Mouse (Mus musculus) heart, embryonic 16.5 days (tissue): Measurements from ENCODE around the gene Ttc23. TPM values are rescaled to one million over a fixed set of nuclear protein-coding genes. Genes with fewer than 3 reads are reported as not detected.

ENCODE experiments used
- ATAC-seq: fragments of 200-750 bp; cut with Nextera tagmentation; replicated peaks from 2 replicates; pipeline ENCODE4 v1.8.0; 2017; ENCODE audit warnings: moderate number of reproducible peaks; ENCODE audit not compliant: insufficient read depth, low FRiP score; ENCODE audit errors: extremely low read depth
- H3K27ac ChIP-seq: fragments of 300-500 bp; sonication (generic); 2 replicates; pipeline ENCODE4 v1.5.1; 2014; ENCODE audit warnings: mild to moderate bottlenecking, low read length, control low read depth, moderate library complexity
- H3K27me3 ChIP-seq: fragments of 300-500 bp; sonication (generic); 2 replicates; pipeline ENCODE4 v1.6.1; 2014; ENCODE audit warnings: low read length, mixed read lengths; ENCODE audit not compliant: control insufficient read depth, insufficient read depth
- H3K36me3 ChIP-seq: fragments of 300-500 bp; sonication (generic); 2 replicates; pipeline ENCODE4 v1.6.1; 2014; ENCODE audit not compliant: control insufficient read depth, insufficient read depth
- H3K4me1 ChIP-seq: fragments of 300-500 bp; sonication (generic); 2 replicates; pipeline ENCODE4 v1.6.1; 2014; ENCODE audit warnings: low read length, mixed read lengths; ENCODE audit not compliant: control insufficient read depth, insufficient read depth
- H3K4me2 ChIP-seq: fragments of 300-500 bp; sonication (generic); 2 replicates; pipeline ENCODE4 v1.6.1; 2014; ENCODE audit warnings: low read depth, mild to moderate bottlenecking, control low read depth, low read length
- H3K4me3 ChIP-seq: fragments of 300-500 bp; sonication (generic); 2 replicates; pipeline ENCODE4 v1.5.1; 2014; ENCODE audit warnings: mild to moderate bottlenecking, control low read depth, low read length
- H3K9ac ChIP-seq: fragments of 300-500 bp; sonication (generic); 2 replicates; pipeline ENCODE4 v1.6.1; 2014; ENCODE audit warnings: low read length, control low read depth
- H3K9me3 ChIP-seq: fragments of 300-500 bp; sonication (generic); replicated peaks from 2 replicates; pipeline ENCODE4 v1.6.1; 2016; ENCODE audit warnings: low read length; ENCODE audit not compliant: control insufficient read depth
- WGBS: fragments of 180-500 bp; shearing (Covaris S2); extraction: QIAGEN DNeasy Blood & Tissue Kit; methylation state at CpG from one replicate; pipeline ENCODE4 v1.1.7; 2014; 5-methylcytosine and 5-hydroxymethylcytosine counted together
- polyA plus RNA-seq: library from polyadenylated mRNA; unstranded; fragments of >200 nt; fragmentation: Nextera tagmentation; extraction: Ambion mirVana; gene quantifications from 2 replicates; pipeline ENCODE4 v1.2.1, GENCODE M21; 2015

The Ttc23 gene
- polyA plus RNA-seq, 1 experiment from 2014 or later: 17.5 TPM

DNA sequence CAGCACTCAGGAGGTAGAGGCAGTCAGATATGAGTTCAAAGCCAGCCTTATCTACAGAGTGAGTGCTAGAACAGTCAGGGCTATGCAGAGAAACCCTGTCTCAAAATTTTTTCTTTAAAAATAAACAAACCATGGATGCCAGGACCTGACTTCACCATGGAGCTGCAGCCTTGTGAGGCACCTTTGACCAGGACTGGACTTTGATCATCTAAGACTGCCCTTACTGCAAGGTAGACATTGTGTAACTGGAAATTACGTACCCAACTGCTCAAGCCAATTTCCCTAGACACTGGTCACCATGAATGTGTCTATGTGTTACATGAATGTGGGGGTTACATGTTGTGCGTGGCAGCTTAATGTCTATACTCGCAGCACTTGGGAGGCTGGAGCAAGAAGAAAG lies 13.0 kb upstream of the Ttc23 start:
- 92% methylated on average over 3 of the region's 3 CpGs for WGBS
- no peak overlapping the region for H3K27ac ChIP-seq
- H3K9ac ChIP-seq: no peak overlapping the region
- H3K4me3 ChIP-seq: no peak overlapping the region
- peaks cover 10% of the 10 kb centered on the region for H3K4me1 ChIP-seq
- no peaks in the 10 kb centered on the region for H3K36me3 ChIP-seq
- no peaks in the 10 kb centered on the region for H3K27me3 ChIP-seq
- no peak for ATAC-seq
- H3K9me3 ChIP-seq: 0 out of 2 replicates have a peak, but pooled peaks cover 3% of the 10 kb centered on the region
- no peak overlapping the region for H3K4me2 ChIP-seq

DNA sequence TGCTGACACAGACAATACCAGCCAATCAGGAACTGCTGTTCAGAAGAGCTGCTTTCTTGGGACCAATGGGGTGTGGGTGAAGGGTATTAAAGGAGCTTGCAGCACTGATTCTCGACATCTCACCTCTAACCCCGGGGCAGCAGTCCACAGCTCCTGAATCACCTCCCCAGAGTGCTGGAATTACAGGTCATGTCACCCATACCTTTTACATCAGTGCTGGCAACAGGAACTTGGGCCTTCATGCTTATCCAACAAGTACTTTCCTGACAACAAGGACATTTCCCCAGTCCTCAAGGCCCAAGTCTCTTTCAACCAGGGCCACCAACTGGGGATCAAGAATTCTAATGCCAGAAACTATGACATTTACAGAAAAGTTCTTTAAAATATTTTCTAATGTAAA lies 11.0 kb upstream of the Ttc23 start:
- Histone ChIP-seq H3K36me3 (no peaks in the 10 kb centered on the region), H3K27me3 (no peaks in the 10 kb centered on the region)
- WGBS: 49% methylated on average over 2 of the region's 2 CpGs

DNA sequence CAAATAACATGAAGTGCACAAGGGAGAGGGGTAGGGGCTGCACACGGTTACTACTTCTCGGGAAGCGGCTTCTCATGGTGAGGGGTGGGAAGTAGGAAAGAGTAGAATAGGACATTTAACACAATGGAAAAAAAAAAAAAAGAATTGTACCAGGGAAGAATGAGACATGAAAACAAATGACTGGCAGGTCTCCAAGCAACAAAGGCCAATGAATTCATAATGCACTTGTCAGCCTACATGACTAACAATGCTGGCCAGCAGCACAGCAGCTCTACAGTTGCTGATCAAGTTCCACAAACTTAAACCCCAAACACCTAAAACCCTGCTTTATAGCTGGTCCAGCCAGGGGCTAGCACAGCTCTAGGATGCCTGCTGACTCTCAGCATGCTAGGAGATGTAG lies 8.2 kb upstream of the Ttc23 start:
- peak overlapping the region; percentile 54; the same call in 1 of the 2 replicates for H3K27ac ChIP-seq
- no peak for ATAC-seq
- H3K9ac ChIP-seq: no peak overlapping the region
- H3K4me3 ChIP-seq: no peak overlapping the region
- no peaks in the 10 kb centered on the region for H3K27me3 ChIP-seq
- no peaks in the 10 kb centered on the region for H3K9me3 ChIP-seq
- 67% methylated on average over 3 of the region's 3 CpGs for WGBS
- no peaks in the 10 kb centered on the region for H3K36me3 ChIP-seq
- H3K4me1 ChIP-seq: peaks cover 3% of the 10 kb centered on the region; the same call in 1 of the 2 replicates
- H3K4me2 ChIP-seq: no peak overlapping the region

More for the DNA sequence above, 11.0 kb upstream of the Ttc23 start:
- no peak overlapping the region for H3K4me2 ChIP-seq
- peaks cover 6% of the 10 kb centered on the region for H3K4me1 ChIP-seq
- no peak overlapping the region for H3K4me3 ChIP-seq
- no peak for ATAC-seq
- H3K27ac ChIP-seq: no peak overlapping the region
- 0 out of 2 replicates have a peak, but pooled peaks cover 3% of the 10 kb centered on the region for H3K9me3 ChIP-seq
- H3K9ac ChIP-seq: no peak overlapping the region

DNA sequence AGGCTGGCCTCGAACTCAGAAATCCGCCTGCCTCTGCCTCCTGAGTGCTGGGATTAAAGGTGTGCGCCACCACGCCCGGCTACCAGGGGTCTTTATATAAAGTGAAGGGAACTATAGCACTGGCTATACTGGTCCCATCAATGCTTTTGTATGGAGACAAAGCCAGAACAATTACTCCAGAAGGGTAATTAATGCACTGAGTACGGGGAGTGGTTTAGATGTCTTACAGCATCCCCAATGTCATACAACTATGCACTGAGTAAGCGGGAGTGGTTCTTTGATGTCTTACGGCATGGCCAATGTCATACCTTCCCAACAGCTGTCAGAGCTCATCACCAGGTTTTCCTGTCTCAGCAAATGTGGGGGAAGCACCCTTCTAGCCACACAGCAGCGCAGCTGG lies 4.3 kb upstream of the Ttc23 start:
- Histone ChIP-seq H3K4me2 (no peak overlapping the region), H3K4me1 (peaks cover 16% of the 10 kb centered on the region), H3K27me3 (no peaks in the 10 kb centered on the region), H3K27ac (no peak overlapping the region), H3K4me3 (no peak overlapping the region), H3K9me3 (no peaks in the 10 kb centered on the region), H3K9ac (no peak overlapping the region), H3K36me3 (no peaks in the 10 kb centered on the region)
- ATAC-seq: no peak
- 93% methylated on average over 9 of the region's 9 CpGs for WGBS

DNA sequence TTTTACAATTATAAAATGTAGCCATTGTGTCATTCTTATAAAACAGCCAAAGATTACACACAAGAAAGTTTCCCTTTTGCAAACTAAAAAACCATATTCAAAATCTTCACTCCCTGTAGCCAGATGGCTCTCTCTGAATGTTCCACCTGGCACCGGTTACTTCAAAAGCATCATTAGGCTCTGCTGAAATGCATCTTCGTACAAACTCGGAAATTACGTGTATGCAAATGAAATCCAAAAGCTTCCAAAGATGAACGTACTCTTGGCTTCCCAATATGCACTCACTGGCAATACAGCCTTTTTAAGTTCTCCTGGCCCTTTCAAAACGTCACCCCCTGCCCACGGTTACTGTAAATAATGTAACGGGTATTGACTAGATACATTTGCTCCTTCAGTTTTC lies 2.9 kb upstream of the Ttc23 start:
- peak overlapping the region; percentile 70 for H3K4me3 ChIP-seq
- WGBS: 38% methylated on average over 8 of the region's 8 CpGs
- H3K4me1 ChIP-seq: peaks cover 20% of the 10 kb centered on the region
- no peaks in the 10 kb centered on the region for H3K36me3 ChIP-seq
- H3K4me2 ChIP-seq: peak overlapping the region; percentile 85
- H3K9ac ChIP-seq: peak overlapping the region; percentile 87
- no peaks in the 10 kb centered on the region for H3K27me3 ChIP-seq
- H3K9me3 ChIP-seq: no peaks in the 10 kb centered on the region
- no peak for ATAC-seq
- H3K27ac ChIP-seq: no peak overlapping the region

DNA sequence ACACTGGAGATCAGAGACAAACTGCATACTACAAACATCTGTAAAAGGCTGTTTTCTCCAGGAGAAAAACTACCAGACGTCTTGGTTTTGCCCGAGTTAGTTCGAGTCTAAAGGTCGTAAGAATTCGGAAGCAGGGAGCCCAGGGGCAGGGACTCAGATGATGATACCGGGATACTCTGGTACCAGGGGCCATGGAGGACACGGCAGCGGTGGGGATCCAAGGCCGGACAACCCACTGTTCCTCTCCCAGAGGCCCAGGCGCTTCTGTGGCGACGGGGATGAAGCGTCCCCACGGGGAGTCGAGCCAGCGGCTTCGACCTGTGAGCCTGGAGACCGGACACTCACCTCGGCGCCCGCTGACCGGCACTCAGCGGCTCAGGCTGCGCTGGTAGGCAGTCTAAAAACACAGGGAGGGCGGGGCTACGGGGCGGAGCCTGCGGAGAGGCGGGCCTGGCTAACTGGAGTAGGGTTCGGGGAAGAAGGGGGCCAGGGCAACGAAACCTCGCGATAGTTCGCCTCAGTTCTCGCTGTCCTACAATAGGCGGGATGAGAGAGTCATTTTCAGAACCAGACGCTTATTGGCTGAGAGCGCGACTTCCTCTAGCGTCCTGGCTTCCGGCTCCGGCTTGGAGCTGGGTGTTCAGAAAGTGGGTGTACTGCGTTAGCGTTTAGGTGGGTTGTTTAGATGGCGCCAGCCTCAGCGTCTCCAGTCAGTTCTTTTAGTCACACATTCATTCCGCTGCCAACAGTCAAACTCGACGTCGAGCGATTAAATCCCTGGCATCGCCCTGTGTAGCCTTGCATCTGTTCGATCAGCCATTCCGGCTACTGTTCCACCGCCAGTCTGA lies 2.2 kb upstream of the Ttc23 start, which contains the start of gene Lrrc28:
TSS of gene Lrrc28 (minus strand) at position 436 of the 848 bp plus-strand sequence.
- Histone ChIP-seq H3K4me1 (peaks cover 25% of the 10 kb centered on the region), H3K36me3 (no peaks in the 10 kb centered on the region), H3K4me2 (peak within 1 kb of the TSS; percentile 85), H3K27ac (peak within 1 kb of the TSS; percentile 91), H3K27me3 (no peaks in the 10 kb centered on the region), H3K9ac (peak within 1 kb of the TSS; percentile 87), H3K9me3 (no peaks in the 10 kb centered on the region), H3K4me3 (peak within 1 kb of the TSS; percentile 70)
- peak; percentile 98 for ATAC-seq
- under 1% methylated on average over 55 of the region's 55 CpGs for WGBS

DNA sequence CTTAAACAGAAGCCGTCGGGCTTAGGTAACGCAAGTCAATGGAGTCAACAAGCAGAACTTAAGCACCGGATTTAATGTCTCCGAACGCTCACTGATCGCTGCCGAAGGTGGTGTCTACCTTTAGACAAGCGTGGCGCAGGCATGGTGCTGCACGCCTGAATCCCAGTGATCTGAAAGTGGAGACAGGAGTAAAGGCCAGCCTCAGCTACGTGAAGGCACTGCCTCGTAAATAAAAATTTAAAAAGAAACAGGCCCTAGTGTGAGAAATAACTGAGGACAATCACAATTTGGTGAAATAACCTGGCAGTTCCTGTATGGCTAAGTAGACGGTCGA lies 1.6 kb upstream of the Ttc23 start:
- under 1% methylated on average over 15 of the region's 15 CpGs for WGBS
- ATAC-seq: no peak

DNA sequence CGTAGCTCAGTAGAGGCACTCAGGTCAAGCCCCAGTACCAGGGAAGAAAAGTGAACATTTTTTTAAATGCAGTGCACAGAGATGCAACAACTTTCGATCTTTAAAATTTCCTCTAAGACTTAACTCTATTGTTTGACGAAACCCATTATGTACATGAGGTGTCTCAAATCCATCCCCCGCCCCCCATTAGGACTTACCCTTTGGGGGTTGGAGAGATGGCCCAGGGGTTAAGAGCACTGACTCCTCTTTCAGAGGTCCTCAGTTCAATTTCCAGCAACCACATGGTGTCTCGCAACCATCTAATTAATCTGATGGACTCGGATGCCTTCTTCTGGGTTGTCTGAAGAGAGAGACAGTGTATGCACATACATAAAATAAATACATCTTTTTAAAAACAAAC lies 1.1 kb upstream of the Ttc23 start:
- ATAC-seq: no peak
- peak overlapping the region; percentile 73 for H3K4me2 ChIP-seq
- H3K4me1 ChIP-seq: peaks cover 30% of the 10 kb centered on the region
- peak overlapping the region; percentile 70 for H3K4me3 ChIP-seq
- peak overlapping the region; percentile 91 for H3K27ac ChIP-seq
- H3K9me3 ChIP-seq: no peaks in the 10 kb centered on the region
- H3K9ac ChIP-seq: peak overlapping the region; percentile 82
- 14% methylated on average over 6 of the region's 6 CpGs for WGBS
- no peaks in the 10 kb centered on the region for H3K36me3 ChIP-seq
- H3K27me3 ChIP-seq: no peaks in the 10 kb centered on the region

More for the DNA sequence above, 1.6 kb upstream of the Ttc23 start:
- no peaks in the 10 kb centered on the region for H3K9me3 ChIP-seq
- peak overlapping the region; percentile 91 for H3K27ac ChIP-seq
- H3K9ac ChIP-seq: peak overlapping the region; percentile 82
- peak overlapping the region; percentile 73 for H3K4me2 ChIP-seq
- H3K27me3 ChIP-seq: no peaks in the 10 kb centered on the region
- peak overlapping the region; percentile 70 for H3K4me3 ChIP-seq
- no peaks in the 10 kb centered on the region for H3K36me3 ChIP-seq
- peaks cover 27% of the 10 kb centered on the region for H3K4me1 ChIP-seq

DNA sequence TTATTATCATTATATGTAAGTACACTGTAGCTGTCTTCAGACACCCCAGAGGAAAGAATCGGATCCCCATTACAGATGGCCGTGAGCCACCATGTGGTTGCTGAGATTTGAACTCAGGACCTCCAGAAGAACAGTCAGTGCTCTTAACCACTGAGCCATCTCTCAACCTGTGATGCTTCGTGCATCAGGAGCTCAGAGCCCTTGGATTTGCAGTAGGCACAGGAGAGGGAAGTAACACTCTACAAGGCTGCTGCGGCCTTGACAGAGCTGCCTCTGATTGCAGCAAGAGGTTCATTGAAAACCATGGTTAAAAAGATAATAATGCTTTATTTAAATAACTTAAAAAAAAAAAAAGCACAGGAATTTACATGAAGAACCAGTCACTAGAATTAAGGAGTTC lies 1.2 kb downstream of the Ttc23 start:
- Histone ChIP-seq H3K4me2 (peak overlapping the region; percentile 66), H3K27me3 (no peaks in the 10 kb centered on the region), H3K9ac (no peak overlapping the region), H3K4me3 (peak overlapping the region; percentile 33), H3K36me3 (no peaks in the 10 kb centered on the region), H3K4me1 (peaks cover 30% of the 10 kb centered on the region), H3K27ac (no peak overlapping the region), H3K9me3 (no peaks in the 10 kb centered on the region)
- 66% methylated on average over 4 of the region's 4 CpGs for WGBS
- ATAC-seq: no peak
